Mouse (Mus musculus): ENCODE measurements at regions not wholly inside any gene's neighbourhood (a gene's known extent, or its start where the extent isn't known, plus 50 kb on each side); places are given as distances from the start of the nearest gene placed in this dataset.
"Not testable (repeated sequence)": the region's sequence is repeated elsewhere in the genome, so short reads cannot be mapped to it uniquely, and the experiment has no call there.

DNA sequence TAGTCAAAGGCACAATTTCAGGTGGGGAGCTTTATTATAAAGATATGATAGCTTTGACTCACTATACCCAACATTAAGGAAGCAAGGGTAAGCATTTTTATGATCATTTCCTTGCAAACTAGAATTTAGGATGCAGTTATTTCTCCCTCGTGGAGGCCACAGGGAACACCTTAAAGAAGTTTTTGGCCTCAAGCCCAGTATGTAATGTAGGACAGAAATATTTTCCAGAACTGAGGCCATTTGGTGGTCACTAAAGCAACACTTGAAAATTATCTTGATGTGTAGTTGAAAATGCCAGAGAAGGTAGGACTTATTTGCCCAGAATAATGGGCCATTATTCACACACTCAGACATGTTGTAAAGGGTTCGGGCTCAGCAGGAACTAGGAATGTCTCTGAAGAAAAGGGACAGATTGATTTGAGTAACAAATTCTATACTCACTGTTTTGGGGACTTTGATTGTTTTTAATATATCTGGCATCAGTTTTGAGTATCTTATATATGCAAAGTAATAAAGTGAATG lies 301.3 kb downstream of the Pros1 start:
- no peaks in the 10 kb centered on the region for H3K27me3 ChIP-seq (ENCODE audit: control insufficient read depth, insufficient read depth, low read length)
- H3K9me3 ChIP-seq (replicated peaks; ENCODE audit: control insufficient read depth, low read length), result no peaks in the 10 kb centered on the region
- no peak overlapping the region for H3K4me3 ChIP-seq (ENCODE audit: low read depth, low read length)
- ATAC-seq (ENCODE audit: insufficient read depth, low read depth) (no peak), DNase-seq (ENCODE audit: low spot score) (no peak)
- TF ChIP-seq EP300 (IDR thresholded peaks at IDR 0.05; ENCODE audit: low read depth) (no peak), CTCF (IDR thresholded peaks at IDR 0.05; ENCODE audit: low read depth) (no peak)
- H3K9ac ChIP-seq (replicated peaks; ENCODE audit: low read depth, low read length), result no peak overlapping the region
- no peak overlapping the region for H3K27ac ChIP-seq (ENCODE audit: low read depth)
- 37% methylated on average over 2 of the region's 2 CpGs for WGBS
- no peaks in the 10 kb centered on the region for H3K4me1 ChIP-seq (ENCODE audit: control insufficient read depth, insufficient read depth)
- no peaks in the 10 kb centered on the region for H3K36me3 ChIP-seq (replicated peaks; ENCODE audit: control insufficient read depth, insufficient read depth, low read length)
- no peak overlapping the region for H3K4me2 ChIP-seq (ENCODE audit: low read depth, low read length)

GRCm38 (mm10) chr16:63170101-63170500 lies 316.0 kb downstream of the Pros1 start:
- ATAC-seq (ENCODE audit: insufficient read depth, low read depth) (no peak), DNase-seq (ENCODE audit: low spot score) (no peak)
- no peaks in the 10 kb centered on the region for H3K9me3 ChIP-seq (replicated peaks; ENCODE audit: control insufficient read depth, low read length)
- no peak overlapping the region for H3K27ac ChIP-seq (ENCODE audit: low read depth)
- H3K4me1 ChIP-seq (ENCODE audit: control insufficient read depth, insufficient read depth), result no peaks in the 10 kb centered on the region
- no peak overlapping the region for H3K4me2 ChIP-seq (ENCODE audit: low read depth, low read length)
- TF ChIP-seq EP300 (IDR thresholded peaks at IDR 0.05; ENCODE audit: low read depth) (no peak), CTCF (IDR thresholded peaks at IDR 0.05; ENCODE audit: low read depth) (no peak)
- no peaks in the 10 kb centered on the region for H3K36me3 ChIP-seq (replicated peaks; ENCODE audit: control insufficient read depth, insufficient read depth, low read length)
- H3K4me3 ChIP-seq (ENCODE audit: low read depth, low read length), result no peak overlapping the region
- no peak overlapping the region for H3K9ac ChIP-seq (replicated peaks; ENCODE audit: low read depth, low read length)
- no peaks in the 10 kb centered on the region for H3K27me3 ChIP-seq (ENCODE audit: control insufficient read depth, insufficient read depth, low read length)
- 59% methylated on average over 6 of the region's 6 CpGs for WGBS

GRCm38 (mm10) chr16:63179228-63179627 lies 325.1 kb downstream of the Pros1 start:
- Histone ChIP-seq H3K4me2 (ENCODE audit: low read depth, low read length) (no peak overlapping the region), H3K36me3 (replicated peaks; ENCODE audit: control insufficient read depth, insufficient read depth, low read length) (no peaks in the 10 kb centered on the region), H3K9me3 (replicated peaks; ENCODE audit: control insufficient read depth, low read length) (no peaks in the 10 kb centered on the region), H3K9ac (replicated peaks; ENCODE audit: low read depth, low read length) (no peak overlapping the region), H3K4me3 (ENCODE audit: low read depth, low read length) (no peak overlapping the region), H3K27me3 (ENCODE audit: control insufficient read depth, insufficient read depth, low read length) (no peaks in the 10 kb centered on the region), H3K27ac (ENCODE audit: low read depth) (no peak overlapping the region), H3K4me1 (ENCODE audit: control insufficient read depth, insufficient read depth) (no peaks in the 10 kb centered on the region)
- TF ChIP-seq EP300 (IDR thresholded peaks at IDR 0.05; ENCODE audit: low read depth), result no peak
- no peak for TF ChIP-seq CTCF (IDR thresholded peaks at IDR 0.05; ENCODE audit: low read depth)
- ATAC-seq (ENCODE audit: insufficient read depth, low read depth), result no peak
- 63% methylated on average over 5 of the region's 5 CpGs for WGBS
- DNase-seq (ENCODE audit: low spot score), result no peak

DNA sequence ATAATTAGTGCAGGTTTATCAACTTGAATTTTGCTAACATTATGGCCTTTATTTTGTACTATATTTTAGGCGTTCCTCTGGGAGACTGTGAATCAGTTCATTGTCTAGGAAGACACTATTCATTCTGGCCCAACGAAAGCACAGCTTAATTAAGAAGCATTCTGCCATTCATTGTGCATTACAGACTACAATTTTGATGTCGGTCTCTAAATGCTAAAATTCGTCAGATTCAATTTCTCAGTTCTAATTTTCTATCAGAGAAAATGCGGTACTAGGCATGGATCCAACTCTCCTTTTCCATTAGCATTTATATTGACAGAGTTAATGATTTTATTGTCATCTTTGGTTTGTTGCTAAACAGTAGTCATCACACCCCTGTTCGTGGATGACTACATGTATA lies 337.1 kb downstream of the Pros1 start:
- Histone ChIP-seq H3K9ac (replicated peaks; ENCODE audit: low read depth, low read length) (no peak overlapping the region), H3K4me2 (ENCODE audit: low read depth, low read length) (no peak overlapping the region), H3K36me3 (replicated peaks; ENCODE audit: control insufficient read depth, insufficient read depth, low read length) (no peaks in the 10 kb centered on the region), H3K4me3 (ENCODE audit: low read depth, low read length) (no peak overlapping the region), H3K27ac (ENCODE audit: low read depth) (no peak overlapping the region), H3K27me3 (ENCODE audit: control insufficient read depth, insufficient read depth, low read length) (no peaks in the 10 kb centered on the region), H3K9me3 (replicated peaks; ENCODE audit: control insufficient read depth, low read length) (no peaks in the 10 kb centered on the region), H3K4me1 (ENCODE audit: control insufficient read depth, insufficient read depth) (no peaks in the 10 kb centered on the region)
- DNase-seq (ENCODE audit: low spot score) (no peak), ATAC-seq (ENCODE audit: insufficient read depth, low read depth) (no peak)
- WGBS, result 75% methylated on average over 6 of the region's 6 CpGs
- TF ChIP-seq CTCF (IDR thresholded peaks at IDR 0.05; ENCODE audit: low read depth), result no peak
- TF ChIP-seq EP300 (IDR thresholded peaks at IDR 0.05; ENCODE audit: low read depth), result no peak

DNA sequence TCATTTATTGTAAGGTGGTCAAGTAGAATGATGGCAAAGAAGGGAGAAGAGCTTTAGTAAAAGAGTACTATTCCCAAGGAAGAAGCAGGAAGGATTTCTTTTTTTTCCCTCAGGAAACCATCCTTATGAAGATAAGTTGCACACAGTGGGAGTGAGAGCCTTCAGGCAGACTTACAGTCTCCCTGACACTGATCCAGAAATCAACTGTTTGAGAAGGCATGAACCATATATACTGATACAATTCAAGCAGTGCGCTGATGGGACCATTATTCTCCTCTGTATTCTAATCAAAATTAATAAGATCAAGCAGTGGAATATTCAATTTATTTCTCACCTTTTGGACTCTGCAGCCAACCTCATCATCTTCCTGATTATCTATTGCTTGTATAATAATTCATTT lies 337.5 kb downstream of the Pros1 start:
- no peaks in the 10 kb centered on the region for H3K27me3 ChIP-seq (ENCODE audit: control insufficient read depth, insufficient read depth, low read length)
- no peaks in the 10 kb centered on the region for H3K9me3 ChIP-seq (replicated peaks; ENCODE audit: control insufficient read depth, low read length)
- H3K27ac ChIP-seq (ENCODE audit: low read depth), result no peak overlapping the region
- no peaks in the 10 kb centered on the region for H3K4me1 ChIP-seq (ENCODE audit: control insufficient read depth, insufficient read depth)
- no peak for TF ChIP-seq CTCF (IDR thresholded peaks at IDR 0.05; ENCODE audit: low read depth)
- TF ChIP-seq EP300 (IDR thresholded peaks at IDR 0.05; ENCODE audit: low read depth), result no peak
- no peak overlapping the region for H3K4me3 ChIP-seq (ENCODE audit: low read depth, low read length)
- ATAC-seq (ENCODE audit: insufficient read depth, low read depth), result no peak
- DNase-seq (ENCODE audit: low spot score), result no peak
- H3K36me3 ChIP-seq (replicated peaks; ENCODE audit: control insufficient read depth, insufficient read depth, low read length), result no peaks in the 10 kb centered on the region
- no peak overlapping the region for H3K4me2 ChIP-seq (ENCODE audit: low read depth, low read length)
- WGBS, result 86% methylated on average over 1 of the region's 1 CpGs
- H3K9ac ChIP-seq (replicated peaks; ENCODE audit: low read depth, low read length), result no peak overlapping the region

- ATAC-seq (ENCODE audit: insufficient read depth, low read depth) (no peak), DNase-seq (ENCODE audit: low spot score) (no peak)
- no peak overlapping the region for H3K4me2 ChIP-seq (ENCODE audit: low read depth, low read length)
- no peak overlapping the region for H3K9ac ChIP-seq (replicated peaks; ENCODE audit: low read depth, low read length)
- H3K4me1 ChIP-seq (ENCODE audit: control insufficient read depth, insufficient read depth), result no peaks in the 10 kb centered on the region
- TF ChIP-seq EP300 (IDR thresholded peaks at IDR 0.05; ENCODE audit: low read depth) (no peak), CTCF (IDR thresholded peaks at IDR 0.05; ENCODE audit: low read depth) (no peak)
- H3K4me3 ChIP-seq (ENCODE audit: low read depth, low read length), result no peak overlapping the region
- no peaks in the 10 kb centered on the region for H3K27me3 ChIP-seq (ENCODE audit: control insufficient read depth, insufficient read depth, low read length)
- H3K9me3 ChIP-seq (replicated peaks; ENCODE audit: control insufficient read depth, low read length), result no peaks in the 10 kb centered on the region
- H3K27ac ChIP-seq (ENCODE audit: low read depth), result no peak overlapping the region
- 80% methylated on average over 2 of the region's 2 CpGs for WGBS
- no peaks in the 10 kb centered on the region for H3K36me3 ChIP-seq (replicated peaks; ENCODE audit: control insufficient read depth, insufficient read depth, low read length)
Observed at GRCm38 (mm10) chr16:63194595-63194994, 340.5 kb downstream of the Pros1 start.

DNA sequence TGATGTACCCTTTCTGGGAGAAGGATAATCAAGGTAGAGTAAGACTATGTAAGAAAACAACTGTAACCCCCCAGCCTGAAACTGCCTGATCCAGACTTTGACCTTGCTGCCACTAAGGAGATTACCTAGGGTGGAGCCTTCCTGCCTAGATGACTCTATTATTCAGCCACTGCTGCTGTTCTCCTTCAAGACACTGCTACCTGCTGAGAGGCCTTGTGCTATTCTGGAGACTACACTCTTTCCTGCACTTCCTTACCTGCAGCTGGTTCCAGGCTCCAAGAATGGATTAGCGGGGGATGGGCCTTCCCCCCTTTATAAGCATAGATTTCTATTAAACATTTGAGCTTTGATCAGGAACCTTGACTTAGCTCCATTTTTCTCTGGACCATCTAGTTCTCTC lies 359.4 kb downstream of the Pros1 start:
- H3K9ac ChIP-seq (replicated peaks; ENCODE audit: low read depth, low read length); H3K4me3 ChIP-seq (ENCODE audit: low read depth, low read length); H3K9me3 ChIP-seq (replicated peaks; ENCODE audit: control insufficient read depth, low read length); H3K4me2 ChIP-seq (ENCODE audit: low read depth, low read length); H3K36me3 ChIP-seq (replicated peaks; ENCODE audit: control insufficient read depth, insufficient read depth, low read length); H3K27me3 ChIP-seq (ENCODE audit: control insufficient read depth, insufficient read depth, low read length); ATAC-seq (ENCODE audit: insufficient read depth, low read depth); DNase-seq (ENCODE audit: low spot score); H3K27ac ChIP-seq (ENCODE audit: low read depth); H3K4me1 ChIP-seq (ENCODE audit: control insufficient read depth, insufficient read depth): not testable (repeated sequence)
- 83% methylated on average over 1 of the region's 1 CpGs for WGBS
